Mouse (Mus musculus): ENCODE results near the gene Cdc27. TPM values are rescaled to one million over a fixed set of nuclear protein-coding genes. Genes with fewer than 3 reads are reported as not detected.
"Not testable (repeated sequence)": the region's sequence is repeated elsewhere in the genome, so short reads cannot be mapped to it uniquely, and the experiment has no call there.

Gene Cdc27
- polyA plus RNA-seq, 1 experiment from 2014 or later = 51.6 TPM

DNA sequence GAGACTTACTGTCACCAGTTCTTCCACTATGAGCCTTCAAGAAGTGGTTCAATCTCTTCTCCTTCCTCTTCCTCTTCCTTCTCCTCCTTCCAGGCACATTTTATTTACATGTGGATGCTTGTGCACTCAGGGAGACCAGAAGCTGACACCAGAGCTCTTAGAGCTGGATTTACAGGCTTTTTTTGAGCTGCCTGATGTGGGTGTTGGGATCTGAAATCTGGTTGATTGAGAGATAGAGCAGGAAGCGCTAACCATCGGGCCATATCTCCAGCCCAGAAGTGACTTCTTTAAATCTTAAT lies 31.8 kb upstream of the Cdc27 start:
- H3K27me3 ChIP-seq = 0 out of 2 replicates have a peak, but pooled peaks cover 3% of the 10 kb centered on the region
- WGBS = 89% methylated on average over 2 of the region's 2 CpGs
- H3K9ac ChIP-seq (replicated peaks) = no peak overlapping the region
- peaks cover 11% of the 10 kb centered on the region for H3K4me1 ChIP-seq (replicated peaks)
- no peaks in the 10 kb centered on the region for H3K36me3 ChIP-seq
- H3K4me2 ChIP-seq = no peak overlapping the region
- no peak overlapping the region for H3K4me3 ChIP-seq (replicated peaks)
- ATAC-seq (ENCODE audit: insufficient number of reproducible peaks, insufficient read depth, low FRiP score, low TSS enrichment, low read depth) = no peak
- no peaks in the 10 kb centered on the region for H3K9me3 ChIP-seq
- H3K27ac ChIP-seq = no peak overlapping the region

DNA sequence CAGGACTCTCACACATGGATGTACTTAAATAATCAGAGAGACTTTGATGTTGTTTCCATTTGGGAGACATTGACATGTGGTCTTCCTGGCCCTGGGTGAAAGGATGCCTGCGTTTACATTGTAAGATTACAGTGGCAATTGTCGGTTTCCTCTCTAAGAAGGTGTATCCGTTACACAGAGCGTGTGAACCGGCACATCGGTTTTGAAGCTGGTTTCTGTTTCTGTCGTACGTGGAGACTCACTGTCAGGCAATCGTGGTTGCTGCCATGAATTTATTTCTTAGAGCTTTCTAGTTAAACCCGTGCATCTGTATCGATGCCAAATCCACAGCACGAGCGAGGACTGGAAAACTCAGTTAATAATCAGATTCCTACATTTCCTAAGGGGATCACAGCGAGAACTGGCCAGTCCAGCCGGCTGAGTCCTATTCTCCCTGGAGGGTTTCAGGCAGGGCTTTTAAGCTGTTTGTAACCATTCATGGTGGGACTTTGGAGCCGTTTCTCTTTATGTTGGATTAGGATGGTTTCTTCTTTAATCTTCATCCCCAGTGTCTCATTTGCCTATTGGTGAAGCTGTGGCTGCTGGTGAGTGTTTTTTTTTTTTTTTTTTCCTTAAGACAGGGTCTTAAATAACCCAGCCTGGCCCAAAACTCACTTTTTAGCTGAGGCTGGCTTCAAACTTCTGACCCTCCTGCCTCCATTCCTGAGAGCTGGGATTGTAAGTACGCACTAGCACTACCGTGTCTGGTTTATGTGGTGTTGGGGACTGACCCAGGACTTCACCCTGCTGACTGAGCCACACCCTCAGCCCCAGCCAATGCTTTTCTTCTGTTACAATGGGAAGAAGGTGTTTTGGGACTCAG lies 31.3 kb upstream of the Cdc27 start:
- H3K36me3 ChIP-seq = no peaks in the 10 kb centered on the region
- H3K9ac ChIP-seq (replicated peaks) = no peak overlapping the region
- H3K27ac ChIP-seq = no peak overlapping the region
- WGBS = 54% methylated on average over 18 of the region's 18 CpGs
- no peak overlapping the region for H3K4me2 ChIP-seq
- H3K27me3 ChIP-seq = peaks cover 5% of the 10 kb centered on the region; the same call in 1 of the 2 replicates
- no peak for ATAC-seq (ENCODE audit: insufficient number of reproducible peaks, insufficient read depth, low FRiP score, low TSS enrichment, low read depth)
- H3K4me3 ChIP-seq (replicated peaks) = no peak overlapping the region
- H3K4me1 ChIP-seq (replicated peaks) = peaks cover 11% of the 10 kb centered on the region
- H3K9me3 ChIP-seq = no peaks in the 10 kb centered on the region

DNA sequence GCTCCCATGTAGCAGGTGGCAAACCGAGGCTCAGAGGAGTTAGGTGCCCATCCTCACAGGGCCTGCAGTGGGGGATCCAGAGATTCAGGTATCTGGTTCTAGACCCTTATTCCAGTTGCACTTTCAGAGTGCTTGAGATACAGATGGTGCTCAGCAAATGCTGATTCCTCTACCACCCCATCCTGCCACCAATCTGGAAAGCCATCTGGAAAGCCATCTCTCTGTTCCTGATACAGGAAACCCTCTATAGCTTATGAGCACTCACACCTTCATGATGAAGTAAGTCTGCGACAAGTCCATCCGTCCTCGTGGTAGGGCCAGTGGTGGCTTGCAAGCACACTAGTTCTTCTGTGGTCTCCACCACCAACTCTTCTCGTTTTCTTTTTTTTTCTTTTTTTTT lies 30.2 kb upstream of the Cdc27 start:
- 91% methylated on average over 5 of the region's 5 CpGs for WGBS
- Histone ChIP-seq H3K4me1 (replicated peaks) (peaks cover 11% of the 10 kb centered on the region), H3K4me3 (replicated peaks) (no peak overlapping the region), H3K9me3 (no peaks in the 10 kb centered on the region), H3K4me2 (no peak overlapping the region), H3K27ac (no peak overlapping the region), H3K36me3 (no peaks in the 10 kb centered on the region), H3K9ac (replicated peaks) (no peak overlapping the region), H3K27me3 (peaks cover 7% of the 10 kb centered on the region; the same call in 1 of the 2 replicates)
- ATAC-seq (ENCODE audit: insufficient number of reproducible peaks, insufficient read depth, low FRiP score, low TSS enrichment, low read depth) = no peak

DNA sequence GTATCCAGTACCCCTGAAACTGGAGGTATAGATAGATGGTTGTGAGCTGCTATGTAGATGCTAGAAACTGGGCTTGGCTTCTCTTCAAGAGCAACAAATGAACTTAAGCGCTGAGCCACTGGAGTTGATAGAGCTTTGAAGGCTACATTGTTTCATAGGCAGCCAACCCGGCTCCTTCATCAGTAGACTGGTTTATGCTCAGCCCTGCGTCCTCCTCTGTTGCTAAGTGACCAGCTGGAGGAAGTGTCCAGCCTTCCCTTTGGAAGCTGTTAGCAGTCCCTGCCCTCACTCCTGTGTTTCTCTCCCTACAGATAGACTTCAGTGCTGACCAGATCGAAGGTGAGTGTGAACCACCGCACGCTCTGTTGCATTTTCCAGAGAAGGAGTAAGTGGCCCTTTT lies 29.7 kb upstream of the Cdc27 start:
- ATAC-seq (ENCODE audit: insufficient number of reproducible peaks, insufficient read depth, low FRiP score, low TSS enrichment, low read depth) = no peak
- no peak overlapping the region for H3K27ac ChIP-seq
- H3K4me2 ChIP-seq = no peak overlapping the region
- no peak overlapping the region for H3K4me3 ChIP-seq (replicated peaks)
- H3K4me1 ChIP-seq (replicated peaks) = peaks cover 11% of the 10 kb centered on the region
- no peak overlapping the region for H3K9ac ChIP-seq (replicated peaks)
- peaks cover 7% of the 10 kb centered on the region; the same call in 1 of the 2 replicates for H3K27me3 ChIP-seq
- no peaks in the 10 kb centered on the region for H3K36me3 ChIP-seq
- WGBS = 81% methylated on average over 6 of the region's 6 CpGs
- no peaks in the 10 kb centered on the region for H3K9me3 ChIP-seq

DNA sequence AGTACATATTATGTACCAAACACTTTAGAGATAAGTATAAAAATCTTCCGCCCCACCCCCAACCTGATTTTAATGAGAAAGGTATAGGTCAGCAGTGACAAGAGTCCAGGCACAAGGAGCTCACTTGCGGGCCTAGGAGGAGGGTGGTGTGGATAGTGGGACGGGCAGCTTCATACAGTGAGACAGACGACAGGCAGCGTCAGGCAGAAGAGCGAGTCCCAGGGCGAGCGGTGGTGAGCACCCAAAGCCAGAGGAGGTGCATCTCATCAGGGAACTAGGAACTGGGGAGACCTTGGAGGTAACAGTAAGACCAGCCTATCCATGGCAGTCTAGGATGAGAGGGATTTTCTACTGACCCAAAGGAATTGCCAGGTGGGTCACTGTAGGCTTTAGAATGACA lies 29.2 kb upstream of the Cdc27 start:
- H3K27ac ChIP-seq = no peak overlapping the region
- H3K4me2 ChIP-seq = no peak overlapping the region
- 91% methylated on average over 8 of the region's 8 CpGs for WGBS
- H3K4me1 ChIP-seq (replicated peaks) = peaks cover 11% of the 10 kb centered on the region
- peaks cover 5% of the 10 kb centered on the region; the same call in 1 of the 2 replicates for H3K27me3 ChIP-seq
- H3K9me3 ChIP-seq = no peaks in the 10 kb centered on the region
- no peak overlapping the region for H3K4me3 ChIP-seq (replicated peaks)
- H3K36me3 ChIP-seq = no peaks in the 10 kb centered on the region
- no peak for ATAC-seq (ENCODE audit: insufficient number of reproducible peaks, insufficient read depth, low FRiP score, low TSS enrichment, low read depth)
- H3K9ac ChIP-seq (replicated peaks) = no peak overlapping the region

DNA sequence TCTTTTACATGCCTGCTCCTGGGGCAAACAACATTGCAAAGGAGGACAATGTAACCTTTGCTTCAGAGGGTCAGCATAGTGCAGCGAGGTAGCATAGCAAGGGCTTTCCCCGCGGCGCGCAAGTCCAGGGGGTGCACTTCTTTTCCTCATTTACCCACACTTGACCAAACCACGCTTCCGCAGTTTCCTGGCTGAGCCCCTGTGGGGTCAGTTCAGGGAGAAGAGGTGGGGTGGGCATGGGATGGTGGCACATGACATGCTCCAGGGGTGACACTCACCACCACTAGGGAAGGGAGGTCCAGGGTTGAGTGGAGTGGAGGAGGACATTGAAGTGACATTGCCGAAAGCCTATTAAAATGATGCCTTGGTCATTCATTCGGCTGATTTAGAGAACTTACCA lies 28.7 kb upstream of the Cdc27 start:
- no peaks in the 10 kb centered on the region for H3K9me3 ChIP-seq
- H3K4me2 ChIP-seq = no peak overlapping the region
- H3K27me3 ChIP-seq = peaks cover 5% of the 10 kb centered on the region; the same call in 1 of the 2 replicates
- H3K36me3 ChIP-seq = no peaks in the 10 kb centered on the region
- no peak overlapping the region for H3K9ac ChIP-seq (replicated peaks)
- H3K4me1 ChIP-seq (replicated peaks) = peaks cover 11% of the 10 kb centered on the region
- WGBS = 84% methylated on average over 9 of the region's 9 CpGs
- H3K4me3 ChIP-seq (replicated peaks) = no peak overlapping the region
- H3K27ac ChIP-seq = no peak overlapping the region
- no peak for ATAC-seq (ENCODE audit: insufficient number of reproducible peaks, insufficient read depth, low FRiP score, low TSS enrichment, low read depth)

DNA sequence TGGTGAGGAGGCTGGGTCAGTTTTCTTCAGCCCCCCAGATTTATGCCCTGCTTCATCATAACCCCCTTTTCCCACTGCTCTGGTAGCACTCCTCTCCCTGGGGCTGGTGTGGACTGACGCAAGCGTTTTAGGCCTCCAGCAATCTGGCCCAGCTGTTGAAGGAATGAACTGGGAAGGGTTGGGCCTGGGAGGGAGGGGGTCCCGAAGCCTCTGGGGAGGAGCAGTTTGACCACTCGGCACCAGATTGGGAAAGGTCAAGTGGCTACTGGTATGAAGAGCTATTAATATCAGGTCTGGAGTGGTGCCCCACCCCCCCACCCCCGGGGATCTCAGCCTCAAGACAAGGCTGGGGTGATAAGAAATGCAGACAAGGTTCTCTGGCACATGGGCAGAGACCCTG lies 27.7 kb upstream of the Cdc27 start:
- Histone ChIP-seq H3K27me3 (peaks cover 8% of the 10 kb centered on the region), H3K36me3 (no peaks in the 10 kb centered on the region), H3K9me3 (no peaks in the 10 kb centered on the region), H3K27ac (no peak overlapping the region), H3K4me1 (replicated peaks) (peaks cover 11% of the 10 kb centered on the region), H3K4me2 (no peak overlapping the region), H3K4me3 (replicated peaks) (no peak overlapping the region), H3K9ac (replicated peaks) (no peak overlapping the region)
- 14% methylated on average over 5 of the region's 5 CpGs for WGBS
- ATAC-seq (ENCODE audit: insufficient number of reproducible peaks, insufficient read depth, low FRiP score, low TSS enrichment, low read depth) = 0 out of 2 replicates have a peak, but pooled peaks have one; percentile 35

DNA sequence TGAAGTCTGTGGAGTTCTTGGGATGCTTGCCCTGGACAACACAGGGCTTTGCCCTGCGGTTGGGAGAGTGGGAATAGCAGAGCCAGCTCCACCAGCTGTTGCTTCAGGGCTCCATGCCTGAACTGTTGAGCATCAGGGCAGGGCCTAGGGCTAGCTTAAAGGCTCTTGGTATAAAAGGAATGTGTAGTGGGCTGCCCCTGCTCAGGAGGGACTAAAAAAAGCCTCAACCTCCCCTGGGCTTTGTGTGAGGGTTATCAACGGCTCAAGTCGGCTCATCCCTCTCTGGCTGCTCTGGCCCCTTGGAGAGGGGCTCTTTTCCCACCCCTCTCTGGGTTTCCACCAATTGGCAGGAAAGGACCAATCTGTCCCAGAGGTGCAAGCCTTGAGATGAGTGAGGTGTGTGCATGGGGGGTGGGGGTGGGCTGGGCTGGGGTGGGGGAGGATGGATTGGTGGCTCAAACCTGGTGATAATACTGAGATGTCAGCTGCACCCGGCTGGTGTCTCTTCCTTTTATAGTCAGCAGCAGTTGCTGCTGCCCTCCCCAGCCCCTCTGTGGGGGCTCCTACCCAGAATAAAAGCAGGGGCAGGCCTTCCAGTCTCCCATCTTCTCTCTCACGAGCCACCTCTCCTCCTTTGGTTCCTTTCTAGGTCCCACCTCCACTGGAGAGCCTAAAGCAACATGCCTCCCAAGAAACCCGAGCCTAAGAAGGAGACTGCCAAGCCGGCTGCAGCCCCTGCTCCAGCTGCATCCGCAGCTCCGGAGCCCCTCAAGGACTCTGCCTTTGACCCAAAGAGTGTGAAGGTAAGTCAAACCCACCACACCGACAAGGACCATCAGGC lies 26.6 kb upstream of the Cdc27 start:
- 40% methylated on average over 10 of the region's 10 CpGs for WGBS
- Histone ChIP-seq H3K27ac (no peak overlapping the region), H3K27me3 (peaks cover 19% of the 10 kb centered on the region), H3K36me3 (no peaks in the 10 kb centered on the region), H3K4me1 (replicated peaks) (peaks cover 11% of the 10 kb centered on the region), H3K9me3 (no peaks in the 10 kb centered on the region), H3K9ac (replicated peaks) (no peak overlapping the region), H3K4me3 (replicated peaks) (no peak overlapping the region), H3K4me2 (no peak overlapping the region)
- no peak for ATAC-seq (ENCODE audit: insufficient number of reproducible peaks, insufficient read depth, low FRiP score, low TSS enrichment, low read depth)

DNA sequence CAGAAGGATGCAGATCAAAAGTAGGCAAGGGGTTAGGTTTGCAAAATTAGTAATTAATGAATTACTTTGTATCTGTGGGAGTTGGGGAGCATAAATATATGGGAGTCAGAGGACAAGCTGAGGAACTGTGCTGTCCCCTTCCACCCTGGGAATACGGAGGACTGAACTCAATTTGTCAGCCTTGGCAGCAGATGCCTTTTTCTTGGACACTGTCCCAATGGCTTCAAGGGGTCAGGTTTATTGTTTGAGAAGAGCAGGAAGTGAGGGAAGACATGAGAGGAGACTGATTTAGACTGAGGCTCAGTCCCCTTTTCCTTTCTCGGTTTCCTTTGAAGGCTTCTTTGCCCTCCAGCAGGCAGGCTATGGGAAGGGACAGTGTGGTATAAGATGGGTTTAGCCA lies 22.1 kb upstream of the Cdc27 start:
- no peak for ATAC-seq (ENCODE audit: insufficient number of reproducible peaks, insufficient read depth, low FRiP score, low TSS enrichment, low read depth)
- Histone ChIP-seq H3K27ac (no peak overlapping the region), H3K4me2 (no peak overlapping the region), H3K9me3 (0 out of 2 replicates have a peak, but pooled peaks cover 7% of the 10 kb centered on the region), H3K27me3 (peaks cover 34% of the 10 kb centered on the region), H3K36me3 (no peaks in the 10 kb centered on the region), H3K9ac (replicated peaks) (no peak overlapping the region), H3K4me1 (replicated peaks) (peaks cover 3% of the 10 kb centered on the region; the same call in 1 of the 2 replicates), H3K4me3 (replicated peaks) (no peak overlapping the region)
- WGBS = 64% methylated on average over 2 of the region's 2 CpGs

DNA sequence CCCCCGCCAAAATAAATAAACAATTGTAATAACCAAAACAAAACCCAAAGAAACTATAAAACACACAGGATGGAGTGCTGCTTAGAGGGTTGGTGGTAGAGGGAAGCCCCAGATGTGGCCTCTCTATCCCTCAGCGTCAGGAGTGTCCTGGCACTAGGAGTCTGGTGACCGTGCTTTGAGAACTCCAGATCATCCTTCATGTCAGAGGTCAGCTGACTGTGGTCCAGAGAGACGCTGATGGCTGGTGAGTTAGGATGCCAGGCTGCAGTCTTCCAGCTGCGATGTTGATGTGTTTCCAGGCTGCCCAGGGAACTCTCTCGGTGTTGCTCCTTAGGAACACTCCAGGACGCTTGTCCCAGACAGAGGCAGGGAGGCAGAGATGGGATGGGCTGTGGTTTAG lies 21.7 kb upstream of the Cdc27 start:
- Histone ChIP-seq H3K4me3 (replicated peaks) (no peak overlapping the region), H3K4me2 (no peak overlapping the region), H3K27me3 (peaks cover 34% of the 10 kb centered on the region), H3K4me1 (replicated peaks) (peaks cover 3% of the 10 kb centered on the region; the same call in 1 of the 2 replicates), H3K9ac (replicated peaks) (no peak overlapping the region), H3K36me3 (no peaks in the 10 kb centered on the region), H3K27ac (no peak overlapping the region), H3K9me3 (0 out of 2 replicates have a peak, but pooled peaks cover 7% of the 10 kb centered on the region)
- whole genome bisulfite sequencing = 46% methylated on average over 7 of the region's 7 CpGs
- ATAC-seq (ENCODE audit: insufficient number of reproducible peaks, insufficient read depth, low FRiP score, low TSS enrichment, low read depth) = no peak

DNA sequence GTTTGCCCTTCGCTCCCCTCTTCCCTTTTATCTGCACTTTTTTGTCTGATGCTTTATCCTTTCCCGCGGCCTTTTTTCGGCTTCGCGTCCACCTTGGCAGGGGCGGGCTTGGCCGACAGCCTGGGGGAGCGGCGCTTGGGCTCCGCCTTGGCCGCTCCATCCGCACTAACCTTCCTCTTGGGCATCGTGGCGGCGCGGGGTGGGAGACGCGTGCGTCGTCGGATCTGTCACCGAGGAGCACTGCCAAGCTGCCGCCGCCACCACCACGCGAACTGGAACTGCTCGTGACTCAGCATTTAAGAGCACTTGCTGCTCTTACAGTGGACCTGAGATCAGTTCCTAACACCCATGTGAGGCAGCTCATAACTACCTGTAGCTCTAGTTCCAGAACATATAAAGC lies 21.0 kb upstream of the Cdc27 start:
- H3K4me2 ChIP-seq = peak overlapping the region; percentile 62
- H3K4me1 ChIP-seq (replicated peaks); H3K27ac ChIP-seq; H3K9me3 ChIP-seq; ATAC-seq (ENCODE audit: insufficient number of reproducible peaks, insufficient read depth, low FRiP score, low TSS enrichment, low read depth); H3K36me3 ChIP-seq: not testable (repeated sequence)
- peak overlapping the region; percentile 47; the same call in 1 of the 2 replicates for H3K9ac ChIP-seq (replicated peaks)
- H3K27me3 ChIP-seq = peaks cover 29% of the 10 kb centered on the region
- WGBS = 2% methylated on average over 28 of the region's 28 CpGs
- peak overlapping the region; percentile 37 for H3K4me3 ChIP-seq (replicated peaks)
